Mouse (Mus musculus) lung, embryonic 15.5 days (tissue): Measurements from ENCODE around the gene Ccdc105. TPM values are rescaled to one million over a fixed set of nuclear protein-coding genes. Genes with fewer than 3 reads are reported as not detected.

Source experiments
- ATAC-seq: fragments of 200-750 bp; cut with Nextera tagmentation; 2 replicates; pipeline ENCODE4 v1.8.0; 2017; ENCODE audit warnings: moderate number of reproducible peaks, borderline replicate concordance; ENCODE audit not compliant: low FRiP score, low TSS enrichment; ENCODE audit errors: extremely low read depth
- H3K27ac ChIP-seq: fragments of 300-500 bp; sonication (generic); 2 replicates; pipeline ENCODE4 v1.5.1; 2015; ENCODE audit warnings: moderate library complexity, mild to moderate bottlenecking, inconsistent platforms
- H3K27me3 ChIP-seq: fragments of 300-500 bp; sonication (generic); 2 replicates; pipeline ENCODE4 v1.6.1; 2015; ENCODE audit warnings: inconsistent platforms
- H3K36me3 ChIP-seq: fragments of 300-500 bp; sonication (generic); 2 replicates; pipeline ENCODE4 v1.6.1; 2015; ENCODE audit warnings: inconsistent platforms
- H3K4me1 ChIP-seq: fragments of 300-500 bp; sonication (generic); 2 replicates; pipeline ENCODE4 v1.6.1; 2015; ENCODE audit warnings: inconsistent platforms
- H3K4me2 ChIP-seq: fragments of 300-500 bp; sonication (generic); 2 replicates; pipeline ENCODE4 v1.6.1; 2015; ENCODE audit warnings: inconsistent platforms, mild to moderate bottlenecking, moderate library complexity
- H3K4me3 ChIP-seq: fragments of 300-500 bp; sonication (generic); 2 replicates; pipeline ENCODE4 v1.5.1; 2015; ENCODE audit warnings: mild to moderate bottlenecking, inconsistent platforms
- H3K9ac ChIP-seq: fragments of 300-500 bp; sonication (generic); 2 replicates; pipeline ENCODE4 v1.6.1; 2015; ENCODE audit warnings: inconsistent platforms
- H3K9me3 ChIP-seq: fragments of 300-500 bp; sonication (generic); 2 replicates; pipeline ENCODE4 v1.6.1; 2016; ENCODE audit warnings: inconsistent platforms
- WGBS: fragments of 180-500 bp; shearing (Covaris S2); methylation state at CpG from one replicate; pipeline ENCODE4 v1.1.7; 2015; 5-methylcytosine and 5-hydroxymethylcytosine counted together
- polyA plus RNA-seq: library from polyadenylated mRNA; unstranded; fragments of >200 nt; fragmentation: Nextera tagmentation; extraction: Ambion mirVana; gene quantifications from 2 replicates; pipeline ENCODE4 v1.2.1, GENCODE M21; 2015

Ccdc105 gene
- polyA plus RNA-seq, 1 experiment from 2014 or later, result 0.09 TPM

DNA sequence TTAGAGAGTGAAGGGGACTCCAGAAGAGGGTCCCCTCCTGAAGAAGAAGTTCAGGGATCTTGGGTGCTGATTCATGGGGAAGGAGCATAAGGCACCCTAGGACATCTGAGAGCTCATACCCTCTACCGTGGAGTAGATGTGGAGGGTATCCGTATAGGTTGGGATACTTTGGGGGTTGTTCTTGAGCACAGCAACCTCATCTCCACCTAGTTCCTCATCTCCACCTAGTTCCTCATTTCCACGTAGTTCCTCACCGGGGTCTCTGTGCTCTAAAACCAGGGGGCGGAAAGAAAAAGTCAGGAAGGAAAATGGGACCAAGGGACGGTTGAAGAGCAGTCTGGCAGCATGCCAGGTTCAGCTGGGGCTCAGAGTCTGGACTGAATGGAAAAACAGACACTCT is 38.7 kb downstream of the Ccdc105 start:
- ATAC-seq, result no peak
- no peaks in the 10 kb centered on the region for H3K4me1 ChIP-seq
- H3K4me3 ChIP-seq, result no peak overlapping the region
- no peak overlapping the region for H3K9ac ChIP-seq
- no peaks in the 10 kb centered on the region for H3K36me3 ChIP-seq
- no peak overlapping the region for H3K27ac ChIP-seq
- H3K27me3 ChIP-seq, result no peaks in the 10 kb centered on the region
- 66% methylated on average over 6 of the region's 6 CpGs for WGBS
- no peaks in the 10 kb centered on the region for H3K9me3 ChIP-seq
- H3K4me2 ChIP-seq, result no peak overlapping the region

DNA sequence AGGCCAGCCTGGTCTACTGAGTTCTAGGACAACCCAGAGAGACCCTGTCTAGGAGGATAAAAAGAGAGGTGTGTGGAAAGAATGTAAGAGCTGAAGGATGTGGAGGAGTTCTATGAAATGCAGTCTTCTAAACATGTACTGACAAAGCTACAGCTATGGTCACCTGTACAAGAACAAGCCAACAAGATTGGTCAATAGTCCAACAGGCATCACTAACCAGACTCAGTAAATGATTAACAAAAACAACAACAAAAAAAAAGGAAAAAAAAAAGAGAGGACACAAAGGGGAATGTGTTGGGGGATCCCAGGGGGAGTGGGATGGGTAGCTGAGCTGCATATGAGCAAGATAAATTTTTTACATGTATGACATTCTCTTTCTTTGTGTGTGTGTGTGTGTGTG is 42.2 kb downstream of the Ccdc105 start:
- Histone ChIP-seq H3K36me3 (no peaks in the 10 kb centered on the region), H3K9ac (no peak overlapping the region)
- ATAC-seq, result no peak

DNA sequence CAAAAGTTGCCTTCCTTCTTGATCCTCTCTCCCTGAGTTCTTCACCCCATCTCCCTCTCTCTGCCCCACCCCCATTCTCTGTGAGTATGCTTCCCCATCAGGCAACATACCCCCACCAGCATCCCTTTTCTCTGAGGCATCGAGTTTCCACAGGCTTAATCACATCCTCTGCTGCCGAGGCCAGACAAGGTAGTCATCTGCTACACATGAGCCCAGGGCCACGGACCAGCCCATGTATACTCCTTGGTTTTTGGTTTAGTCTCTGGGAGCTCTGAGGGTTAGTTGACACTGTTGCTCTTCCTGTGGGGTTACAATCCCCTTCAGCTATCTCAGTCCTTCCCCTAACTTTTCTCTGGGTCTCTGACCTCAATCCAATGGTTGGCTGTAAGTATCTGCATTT is 52.0 kb downstream of the Ccdc105 start:
- no peak overlapping the region for H3K4me3 ChIP-seq
- H3K4me1 ChIP-seq, result no peaks in the 10 kb centered on the region
- H3K9ac ChIP-seq, result no peak overlapping the region
- 43% methylated on average over 3 of the region's 3 CpGs for whole genome bisulfite sequencing
- no peaks in the 10 kb centered on the region for H3K27me3 ChIP-seq
- no peak overlapping the region for H3K4me2 ChIP-seq
- no peak overlapping the region for H3K27ac ChIP-seq
- H3K36me3 ChIP-seq, result no peaks in the 10 kb centered on the region
- no peaks in the 10 kb centered on the region for H3K9me3 ChIP-seq
- no peak for ATAC-seq

More for the DNA sequence above, 42.2 kb downstream of the Ccdc105 start:
- H3K27me3 ChIP-seq, result no peaks in the 10 kb centered on the region
- H3K27ac ChIP-seq, result no peak overlapping the region
- no peak overlapping the region for H3K4me2 ChIP-seq
- H3K9me3 ChIP-seq, result no peaks in the 10 kb centered on the region
- H3K4me3 ChIP-seq, result no peak overlapping the region
- H3K4me1 ChIP-seq, result no peaks in the 10 kb centered on the region

Other genes with a start within 250 kb of the Ccdc105 start
- gene Olfr1358, start 235.6 kb downstream of the Ccdc105 start, polyA plus RNA-seq, result not detected in 2 replicates
- 49.0 and 52.2 TPM in 2 replicates for gene Ilvbl, start 178.7 kb downstream of the Ccdc105 start, polyA plus RNA-seq
- gene Syde1, start 161.1 kb downstream of the Ccdc105 start, polyA plus RNA-seq, result 19.1 and 21.8 TPM in 2 replicates
- gene Olfr1357, start 135.0 kb downstream of the Ccdc105 start, polyA plus RNA-seq, result not detected in 2 replicates
- gene Casp14, start 34.8 kb downstream of the Ccdc105 start, polyA plus RNA-seq, result 0.06 and 0.08 TPM in 2 replicates
- 1.1 and 1.2 TPM in 2 replicates for gene Slc1a6, start 27.4 kb upstream of the Ccdc105 start, polyA plus RNA-seq
- not detected in 2 replicates for gene Olfr1356, start 99.1 kb upstream of the Ccdc105 start, polyA plus RNA-seq
- gene Olfr1355, start 122.5 kb upstream of the Ccdc105 start, polyA plus RNA-seq, result not detected in 2 replicates
- gene Olfr1354, start 160.1 kb upstream of the Ccdc105 start, polyA plus RNA-seq, result not detected in 2 replicates
- gene Olfr8, start 197.6 kb upstream of the Ccdc105 start, polyA plus RNA-seq, result not detected in 2 replicates
- gene Olfr1353, start 210.2 kb upstream of the Ccdc105 start, polyA plus RNA-seq, result not detected in 2 replicates
- not detected in 2 replicates for gene Olfr1352, start 228.0 kb upstream of the Ccdc105 start, polyA plus RNA-seq